Mouse (Mus musculus): ENCODE data around the gene Poc1b.

Gene Poc1b

DNA sequence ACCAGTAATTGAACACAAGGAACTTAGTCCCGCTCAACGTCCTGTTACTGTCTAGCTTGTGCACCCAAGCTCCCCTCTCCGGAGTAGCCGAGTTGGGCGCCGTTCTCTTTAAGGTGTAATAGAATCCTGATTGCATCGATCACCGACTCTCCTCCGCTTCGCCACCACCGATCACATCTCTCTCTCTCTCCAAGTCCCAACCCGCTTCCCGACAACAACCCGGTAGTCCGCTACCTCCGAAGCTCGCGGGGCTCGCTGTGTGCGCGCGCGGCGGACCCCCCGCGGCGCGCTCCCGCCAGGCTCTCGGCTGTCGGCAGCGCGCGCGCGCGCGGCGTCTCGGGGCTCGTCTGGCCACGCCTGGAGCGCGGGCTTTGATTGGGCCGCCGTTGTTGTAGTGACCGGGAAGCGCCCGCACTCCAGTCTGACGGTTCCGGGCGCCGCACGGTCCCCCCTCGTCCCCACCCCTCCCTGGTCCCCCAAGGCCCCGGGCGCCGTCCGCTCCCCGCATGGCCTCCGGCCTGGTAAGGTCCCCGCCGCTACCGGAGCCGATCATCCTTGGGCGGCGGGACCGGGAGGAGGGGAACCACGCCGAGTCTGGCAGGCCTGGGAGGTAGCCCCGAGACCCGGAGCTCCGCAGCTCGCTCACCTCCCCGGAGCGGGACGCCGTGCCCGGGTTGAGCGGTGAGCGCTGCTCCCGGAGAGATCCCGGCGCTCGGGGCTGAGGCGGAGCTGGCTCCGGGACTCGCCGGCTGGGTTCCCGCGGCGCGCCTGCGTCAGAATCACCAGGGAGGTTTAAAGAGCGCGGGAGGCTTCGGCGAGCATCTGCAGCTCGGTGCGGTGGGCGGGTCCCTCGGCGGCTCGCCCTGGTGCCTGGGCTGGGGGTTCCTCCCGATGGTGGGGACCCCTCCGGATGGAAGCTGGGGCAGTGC is at the start of gene Poc1b:
TSS of gene Poc1b (plus strand) at position 334 of the 929 bp plus-strand sequence.
- peak; percentile 87 for DNase-seq (ENCODE audit: low read depth, low spot score)

DNA sequence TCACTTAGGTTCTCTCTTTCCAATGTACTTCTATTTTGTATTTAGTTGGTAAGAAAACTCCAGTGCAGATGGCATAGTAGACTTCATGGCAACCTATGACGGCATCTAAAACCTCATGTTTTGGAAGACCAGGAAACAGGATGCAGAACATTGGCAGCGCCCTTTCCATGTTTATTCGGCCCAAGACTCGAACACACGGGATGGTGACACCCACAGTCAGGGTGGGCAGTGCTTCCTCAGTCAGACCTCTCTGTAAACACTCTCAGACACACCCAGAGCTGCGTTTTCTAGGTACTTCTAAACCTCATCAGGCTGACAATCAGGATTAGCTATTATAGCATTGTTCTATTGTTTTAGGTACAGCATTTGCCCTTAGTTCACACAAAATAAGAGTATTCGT is 46.2 kb upstream of the Poc1b start:
- DNase-seq (ENCODE audit: low read depth, low spot score): no peak

DNA sequence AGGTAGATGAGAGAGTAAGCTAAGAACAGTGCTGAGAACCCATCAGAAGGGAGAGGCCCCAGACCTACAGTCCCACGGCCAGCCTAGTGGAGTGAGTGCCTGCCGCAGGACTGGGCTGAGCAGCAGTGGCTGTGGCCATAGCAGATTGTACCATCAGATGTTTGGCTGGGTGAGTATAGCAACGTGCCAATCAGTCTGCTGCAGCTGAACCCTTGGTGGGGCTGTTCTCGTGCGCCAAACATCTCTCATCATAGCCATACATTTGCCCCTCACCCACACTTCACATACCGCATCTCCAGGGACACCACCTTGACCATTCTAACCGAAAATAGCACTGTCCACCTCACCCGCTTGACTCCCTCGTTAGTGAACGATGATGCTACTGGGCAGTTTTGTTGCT is 45.4 kb upstream of the Poc1b start:
- DNase-seq (ENCODE audit: low read depth, low spot score): no peak

DNA sequence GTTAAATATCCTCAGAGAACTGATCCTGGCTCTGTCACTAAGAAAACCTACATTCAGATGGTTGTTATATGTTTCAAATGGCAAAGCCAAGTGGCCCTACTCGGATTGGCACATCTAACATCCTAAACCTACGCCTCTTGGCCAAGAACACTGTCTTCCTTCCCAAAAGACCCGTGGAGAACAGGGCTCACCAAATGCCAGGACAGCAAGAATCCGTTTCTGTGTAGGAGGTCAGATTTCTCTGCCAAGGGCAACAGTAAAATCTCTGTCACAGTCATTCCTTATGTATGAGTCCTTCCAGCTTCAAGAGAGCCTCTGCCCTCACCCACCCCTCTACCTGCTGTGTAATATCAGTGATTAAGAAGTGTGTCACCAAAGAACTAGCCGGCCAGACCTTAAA is 44.3 kb upstream of the Poc1b start:
- no peak for DNase-seq (ENCODE audit: low read depth, low spot score)

DNA sequence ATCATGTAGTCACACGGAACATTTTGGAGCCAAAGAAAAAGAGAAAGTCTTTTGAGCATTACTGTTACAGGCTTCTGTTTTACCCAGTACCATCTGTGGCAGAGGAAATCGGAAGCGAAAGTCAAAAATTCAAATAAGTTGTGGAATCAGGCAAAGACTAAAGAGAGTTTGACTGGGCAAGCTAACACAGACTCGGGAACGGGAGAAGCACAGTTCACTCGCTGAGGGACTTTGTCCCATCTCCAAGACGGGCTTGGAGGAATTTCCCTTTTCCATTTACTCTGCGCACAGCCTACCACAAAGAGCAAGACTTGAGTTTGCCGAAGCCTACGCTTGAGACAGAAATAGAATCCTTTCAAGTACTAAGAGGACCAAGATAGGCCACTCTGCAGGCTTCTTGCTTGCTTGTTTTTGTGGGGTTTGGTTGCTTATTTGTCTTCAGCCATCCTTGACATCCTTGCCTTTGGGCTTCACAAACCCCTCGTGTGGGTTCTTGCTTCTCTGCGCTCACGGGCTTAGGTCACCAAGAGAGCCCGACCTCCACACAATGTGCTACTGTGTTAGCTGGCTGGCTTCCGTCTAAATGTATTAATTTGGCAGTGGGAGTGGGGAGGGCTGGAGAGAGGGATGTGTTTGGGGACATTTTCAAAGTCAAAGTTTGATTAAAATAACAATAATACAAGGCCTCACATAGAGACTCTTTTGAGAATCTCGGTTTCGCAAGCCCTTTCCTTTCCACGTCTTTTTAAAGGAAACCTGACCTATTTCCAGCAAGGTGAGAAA is 30.5 kb upstream of the Poc1b start:
- no peak for DNase-seq (ENCODE audit: low read depth, low spot score)

DNA sequence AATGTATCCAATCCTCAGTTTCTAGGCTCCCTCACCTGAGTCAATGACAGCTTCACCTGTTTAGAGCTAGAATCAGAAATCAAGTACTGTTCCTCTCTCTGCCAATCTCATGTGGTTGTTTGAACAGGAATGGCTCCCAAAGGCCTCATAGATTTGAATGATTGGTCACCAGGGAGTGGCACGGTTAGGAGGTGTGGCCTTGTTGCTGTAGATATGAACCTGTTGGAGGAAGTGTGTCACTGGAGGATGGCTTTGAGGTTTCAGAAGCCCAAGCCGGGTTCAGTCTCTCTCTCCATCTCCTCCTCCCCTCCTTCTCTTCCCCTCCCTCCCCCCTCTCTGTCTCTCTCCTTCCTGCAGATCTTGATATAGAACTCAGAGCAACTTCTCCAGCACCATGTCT is 28.2 kb upstream of the Poc1b start:
- DNase-seq (ENCODE audit: low read depth, low spot score): no peak

DNA sequence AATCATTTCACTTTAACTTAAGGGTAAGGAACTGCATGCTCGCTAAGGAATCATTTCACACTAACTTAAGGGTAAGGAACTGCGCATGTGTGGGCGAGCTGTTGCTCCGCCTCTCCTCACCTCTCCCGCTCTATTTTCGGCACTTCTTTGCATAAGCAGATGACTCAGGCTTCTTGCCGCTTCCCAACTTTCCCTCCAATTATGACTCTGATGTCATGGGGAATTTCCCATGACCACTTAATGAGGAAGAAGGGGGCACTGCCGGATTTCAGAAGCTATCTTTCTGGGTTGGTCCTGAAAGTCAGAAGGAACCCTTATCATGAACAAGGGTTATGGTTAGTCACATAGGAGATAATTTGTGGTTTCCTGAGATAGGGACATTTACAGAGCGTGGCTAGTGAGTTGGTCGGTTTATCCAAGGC is 25.3 kb upstream of the Poc1b start:
- no peak for DNase-seq (ENCODE audit: low read depth, low spot score)

DNA sequence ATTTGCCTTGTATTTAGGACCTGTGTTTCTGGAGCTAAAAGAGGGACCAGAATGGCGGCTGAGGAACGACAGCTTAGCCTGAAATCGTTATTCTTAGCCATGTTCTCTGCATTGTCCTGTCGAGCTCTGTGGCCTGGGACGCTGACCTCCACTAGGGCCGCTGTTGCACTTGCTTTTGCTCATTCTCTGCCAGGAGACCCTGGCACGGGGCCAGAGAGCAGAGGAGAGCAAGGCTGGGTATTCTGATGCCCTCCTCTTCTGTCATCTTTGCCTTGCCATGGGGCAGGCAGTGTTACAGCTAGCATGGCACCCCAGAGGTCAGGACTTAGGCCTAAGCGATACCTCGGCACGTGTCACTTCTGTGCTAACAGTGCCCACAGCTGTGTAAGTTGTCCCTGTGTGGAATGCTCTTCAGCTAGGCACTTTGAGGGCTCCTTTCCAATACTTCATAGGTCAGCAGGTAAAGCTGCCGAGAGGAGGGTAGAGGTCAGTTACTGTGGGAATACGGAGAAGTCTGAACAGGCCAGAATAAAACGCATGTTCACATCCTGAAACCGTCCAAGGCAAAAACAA is 23.3 kb upstream of the Poc1b start:
- DNase-seq (ENCODE audit: low read depth, low spot score): no peak

DNA sequence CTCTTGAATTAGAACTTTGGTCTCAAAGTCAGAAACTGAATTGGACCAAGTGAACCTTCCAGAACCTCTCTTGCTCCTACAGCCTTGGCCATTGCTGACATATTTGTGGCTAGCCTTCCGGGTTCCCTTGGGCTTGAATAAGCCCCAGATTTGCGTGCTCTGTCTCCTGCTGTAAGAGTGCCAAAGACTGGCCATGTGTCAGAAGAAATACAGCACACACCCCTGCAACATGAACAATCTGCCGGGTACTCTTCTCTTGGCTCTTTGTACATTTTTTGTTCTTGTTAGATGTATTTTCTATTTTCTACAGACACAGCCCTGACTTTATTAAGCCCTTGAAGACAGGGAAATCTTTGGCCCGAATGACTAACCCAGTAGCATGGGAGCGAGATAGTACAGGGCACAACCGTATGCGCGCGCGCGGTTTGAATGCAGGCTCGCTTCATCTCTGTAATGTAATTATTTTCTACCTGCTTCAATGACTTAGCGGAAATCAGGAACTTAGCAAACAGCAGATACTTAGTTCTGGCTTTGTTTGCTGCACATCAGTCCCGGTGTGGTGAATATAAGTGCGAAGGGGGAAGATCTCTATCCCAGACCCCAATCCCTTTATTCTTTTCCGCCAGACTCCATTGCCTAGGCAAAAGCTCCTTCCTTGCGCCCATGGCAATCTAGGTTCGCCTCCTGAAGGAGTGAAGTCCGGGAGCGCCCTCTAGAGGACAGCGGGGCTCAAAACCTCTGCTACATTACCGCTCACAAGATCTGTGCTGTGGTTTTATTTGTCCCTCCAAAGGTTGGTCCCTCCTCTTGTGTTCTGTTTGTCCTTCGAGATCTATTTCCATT is 22.2 kb upstream of the Poc1b start:
- DNase-seq (ENCODE audit: low read depth, low spot score): peak; percentile 88

DNA sequence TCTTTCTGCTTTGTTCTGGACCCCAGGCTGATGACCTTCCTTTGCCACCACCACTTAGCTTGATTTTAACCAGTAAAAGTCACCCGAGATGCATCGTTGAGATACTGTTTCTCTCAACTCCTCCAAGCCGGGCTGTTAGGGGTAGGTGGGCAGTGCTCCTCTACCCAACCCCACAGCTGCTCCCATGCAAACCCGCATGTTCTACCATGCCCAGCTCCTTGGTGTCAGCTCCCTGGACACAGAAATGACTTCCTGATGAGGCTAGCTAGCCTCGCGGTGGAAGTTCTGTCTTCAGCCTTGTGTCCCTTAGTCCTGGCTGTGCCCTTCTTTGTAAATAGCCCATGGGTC is 21.6 kb upstream of the Poc1b start:
- DNase-seq (ENCODE audit: low read depth, low spot score): no peak

DNA sequence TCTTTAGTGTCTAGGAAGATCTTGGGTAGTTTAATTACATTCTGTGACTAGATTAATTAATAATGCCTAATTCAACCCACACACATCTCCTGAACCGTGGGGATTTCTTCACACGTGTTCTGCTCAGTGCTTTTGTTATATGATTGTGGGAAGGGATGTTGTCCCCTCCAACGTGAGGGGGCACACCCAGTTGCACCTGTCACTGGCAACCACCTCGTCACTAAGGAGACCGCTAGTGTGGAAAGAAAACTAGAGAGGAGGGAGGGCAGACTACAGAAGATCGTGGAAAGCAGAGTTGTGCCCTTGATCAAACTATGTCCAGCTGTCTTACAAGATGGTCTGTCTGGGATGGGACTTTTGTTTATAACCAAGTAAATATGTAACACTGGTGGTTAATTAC is 20.8 kb upstream of the Poc1b start:
- no peak for DNase-seq (ENCODE audit: low read depth, low spot score)

DNA sequence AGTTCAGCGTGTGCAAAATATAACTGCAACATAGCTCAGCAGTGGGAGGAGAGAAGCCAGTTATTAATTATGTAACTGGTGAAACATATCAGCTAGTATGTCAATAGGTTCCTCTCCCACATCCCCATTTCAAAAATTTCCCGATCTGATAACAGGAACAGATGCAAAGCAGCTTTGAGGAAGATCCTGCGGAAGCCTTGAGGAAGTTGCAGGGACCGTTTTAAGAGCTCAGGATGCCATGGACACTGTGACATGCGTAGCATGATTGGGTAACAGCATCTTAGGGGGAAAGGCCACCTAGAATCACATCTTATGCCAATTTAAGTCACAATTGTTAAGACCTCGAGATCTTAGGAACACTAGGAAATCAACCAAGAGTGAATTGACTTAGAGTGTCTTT is 16.9 kb upstream of the Poc1b start:
- DNase-seq (ENCODE audit: low read depth, low spot score): no peak

DNA sequence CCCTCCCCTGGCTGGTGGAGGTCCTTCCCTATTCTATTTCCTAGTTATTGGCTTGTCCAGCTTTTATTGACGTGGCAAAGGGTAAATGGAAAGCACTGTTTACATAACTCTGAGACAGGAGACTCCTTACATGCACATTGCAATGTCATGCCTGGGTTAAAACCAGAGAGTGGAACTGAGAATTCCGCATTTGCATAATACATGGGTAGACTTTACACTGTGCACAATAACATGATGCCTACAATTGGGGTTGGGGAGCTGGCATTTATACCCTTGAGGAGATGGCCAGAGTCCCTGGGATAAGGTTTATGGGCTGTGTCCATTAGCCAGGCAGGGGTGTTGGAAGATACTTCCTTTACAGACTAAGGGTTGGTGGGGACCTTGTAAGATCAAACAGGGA is 13.5 kb upstream of the Poc1b start:
- no peak for DNase-seq (ENCODE audit: low read depth, low spot score)

DNA sequence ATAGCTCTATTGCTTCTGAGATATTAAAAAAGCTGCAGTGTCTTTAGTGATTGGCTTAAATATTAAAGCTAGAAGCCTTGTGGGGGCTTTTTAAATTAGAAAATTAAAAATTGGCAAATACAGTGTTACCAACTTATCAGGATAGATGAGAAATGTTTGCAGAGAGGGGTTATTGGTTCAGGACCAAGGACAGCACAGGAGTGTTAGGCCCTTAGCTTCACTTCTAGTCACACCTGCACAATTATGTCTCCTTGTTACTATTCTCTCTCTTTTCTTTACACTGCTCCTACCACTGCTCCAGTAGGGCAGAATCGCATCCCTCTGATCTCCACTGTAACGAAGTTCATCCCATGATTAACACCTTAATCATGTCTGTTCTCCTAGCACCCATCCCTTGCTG is 11.7 kb upstream of the Poc1b start:
- DNase-seq (ENCODE audit: low read depth, low spot score): no peak

DNA sequence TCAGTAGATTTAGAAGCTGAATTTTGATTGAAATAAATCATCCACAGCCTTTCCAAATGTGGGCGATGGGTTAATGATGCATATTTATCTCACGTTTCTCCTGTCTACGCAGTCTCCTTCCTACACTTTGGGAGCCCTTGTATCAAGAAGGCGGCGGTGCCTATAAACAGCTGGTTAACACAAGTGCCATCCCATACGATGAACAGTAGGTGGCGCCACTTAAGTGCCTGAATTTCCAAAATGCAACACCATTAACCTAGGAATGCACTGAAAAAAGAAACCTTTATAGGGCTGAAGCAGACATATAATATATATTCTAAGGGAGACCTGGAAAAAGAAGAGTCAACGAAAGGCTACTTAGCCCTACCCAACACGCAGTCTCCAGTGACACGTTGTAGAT is 9.5 kb upstream of the Poc1b start:
- no peak for DNase-seq (ENCODE audit: low read depth, low spot score)

DNA sequence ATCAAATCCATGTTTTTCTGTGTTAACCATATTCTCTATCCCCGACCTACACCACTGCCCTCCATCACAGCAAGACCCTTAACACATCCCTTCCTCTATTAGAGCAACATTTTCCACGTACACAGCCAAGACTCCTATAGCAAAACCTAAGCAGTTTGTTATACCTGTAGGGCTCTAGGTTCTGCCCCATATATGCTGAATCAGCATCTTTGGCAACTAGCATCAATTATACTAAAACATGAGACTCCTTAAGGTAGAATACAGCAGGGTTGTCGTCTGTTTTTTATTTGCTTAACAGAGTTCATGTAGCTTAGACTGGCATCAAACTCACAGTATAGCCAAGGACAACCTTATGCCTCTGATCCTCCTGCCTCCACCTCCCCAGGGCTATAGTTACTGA is 1.3 kb upstream of the Poc1b start:
- DNase-seq (ENCODE audit: low read depth, low spot score): no peak

DNA sequence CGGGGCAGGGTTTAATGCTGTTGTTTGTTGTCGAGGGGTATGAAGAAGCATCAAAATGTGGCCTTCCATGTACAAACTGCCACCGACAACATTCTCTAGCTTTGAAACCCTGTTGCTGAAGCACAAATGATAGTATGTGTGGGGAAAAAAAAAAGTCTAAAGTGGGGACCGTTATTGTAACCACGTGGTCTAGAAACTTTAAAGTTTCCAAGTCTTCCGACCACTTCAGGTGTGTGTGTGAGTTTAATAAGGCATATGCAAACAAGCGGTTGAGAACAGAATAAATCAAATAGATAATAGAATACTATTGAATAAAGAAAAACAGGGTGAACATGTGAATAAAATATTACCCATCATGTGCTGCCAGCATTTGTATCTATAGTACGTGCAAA is 529 bp upstream of the Poc1b start:
- no peak for DNase-seq (ENCODE audit: low read depth, low spot score)

DNA sequence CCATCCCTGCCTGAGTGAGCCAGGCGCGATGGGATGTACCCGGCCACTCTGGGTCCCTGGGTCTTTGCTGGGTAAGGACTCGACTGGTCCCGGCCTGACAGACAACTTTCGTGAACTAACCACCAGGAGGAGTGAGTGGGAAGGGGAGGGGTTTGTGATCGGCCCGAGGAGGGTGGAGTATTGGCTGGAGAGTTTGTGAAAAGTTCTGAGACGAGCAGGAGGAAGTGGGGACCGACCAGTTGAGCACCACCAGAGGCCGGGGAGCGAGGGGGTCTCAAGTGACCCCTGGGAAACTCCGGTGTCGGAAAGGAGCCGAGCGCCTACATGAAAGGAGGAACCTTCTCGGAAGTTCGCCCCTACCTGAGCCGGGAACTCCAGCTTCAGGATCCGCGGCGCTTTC is 1.1 kb downstream of the Poc1b start, which contains the start of gene Galnt4:
TSS of gene Galnt4 (plus strand) at position 196 of the 400 bp plus-strand sequence.
- peak; percentile 81 for DNase-seq (ENCODE audit: low read depth, low spot score)

DNA sequence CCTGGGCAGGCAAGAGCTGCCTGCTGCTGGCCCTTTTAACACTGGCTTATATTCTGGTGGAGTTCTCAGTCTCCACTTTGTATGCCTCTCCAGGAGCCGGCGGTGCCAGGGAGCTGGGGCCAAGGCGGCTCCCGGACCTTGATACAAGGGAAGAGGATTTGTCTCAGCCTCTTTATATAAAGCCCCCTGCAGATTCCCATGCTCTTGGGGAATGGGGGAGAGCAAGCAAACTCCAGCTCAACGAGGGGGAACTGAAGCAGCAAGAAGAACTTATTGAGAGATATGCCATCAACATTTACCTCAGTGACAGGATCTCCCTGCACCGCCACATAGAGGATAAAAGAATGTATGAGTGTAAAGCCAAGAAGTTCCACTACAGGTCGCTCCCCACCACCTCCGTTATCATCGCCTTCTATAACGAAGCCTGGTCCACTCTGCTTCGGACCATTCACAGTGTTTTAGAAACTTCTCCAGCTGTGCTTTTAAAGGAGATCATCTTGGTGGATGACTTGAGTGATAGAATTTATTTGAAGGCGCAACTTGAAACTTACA is 1.7 kb downstream of the Poc1b start:
- no peak for DNase-seq (ENCODE audit: low read depth, low spot score)

DNA sequence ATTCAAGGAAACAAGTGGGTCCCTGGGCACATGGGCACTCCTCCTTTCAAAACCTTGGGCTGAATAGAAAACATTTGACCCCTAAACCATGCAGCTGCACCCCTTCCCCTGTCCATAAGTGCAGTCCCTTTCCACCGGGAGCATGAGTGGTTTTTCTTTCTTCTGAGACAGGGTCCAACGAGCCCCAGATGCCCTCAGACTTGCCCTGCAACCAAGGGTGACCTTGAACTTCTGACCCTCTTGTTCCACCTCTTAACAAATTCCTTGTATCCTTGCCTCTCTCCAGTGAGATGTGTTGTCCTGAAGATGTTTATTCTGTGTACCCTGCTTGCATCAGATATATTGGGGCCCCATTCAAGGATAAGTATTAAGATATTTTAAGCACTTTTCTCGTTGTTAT is 6.7 kb downstream of the Poc1b start:
- DNase-seq (ENCODE audit: low read depth, low spot score): no peak

DNA sequence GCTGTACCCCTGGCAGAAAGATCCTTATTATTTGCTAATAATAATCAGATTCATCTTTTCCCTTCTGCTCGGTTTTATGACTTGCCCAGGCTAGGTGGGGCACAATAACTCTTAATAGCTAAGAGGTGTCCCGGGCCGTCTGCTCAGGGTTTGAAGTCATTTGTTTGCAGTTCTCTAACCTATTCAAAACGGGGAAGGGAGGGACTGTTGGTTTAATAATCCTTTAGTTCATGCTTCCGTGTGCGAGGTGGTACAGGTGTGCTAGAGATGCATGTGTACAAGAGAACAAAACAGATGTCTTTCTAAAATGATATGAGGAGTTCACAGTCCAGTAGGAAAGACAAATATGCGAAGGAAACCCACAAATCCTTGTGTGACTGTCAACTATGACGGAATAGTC is 7.5 kb downstream of the Poc1b start:
- DNase-seq (ENCODE audit: low read depth, low spot score): no peak
